Mouse (Mus musculus) myocyte (in vitro differentiated cells): Measurements from ENCODE around the gene Zfp354c.

Experiments
- MAX ChIP-seq: IDR thresholded peaks from one replicate; pipeline ENCODE4 v1.6.1; 2011; ENCODE audit warnings: low read depth, mild to moderate bottlenecking, control low read depth
- MYOG ChIP-seq, 3 experiments: IDR thresholded peaks; one replicate each; pipeline ENCODE4 v1.6.1; 2011; ENCODE audit warnings: control low read depth in 2 of 3, low read depth in 2 of 3, mild to moderate bottlenecking in 2 of 3; ENCODE audit not compliant: insufficient read length in 2 of 3, control insufficient read depth in 1 of 3, insufficient read depth in 1 of 3
- POLR2A ChIP-seq: IDR thresholded peaks from one replicate; pipeline ENCODE4 v1.6.1; 2011; ENCODE audit warnings: low read depth, mild to moderate bottlenecking, control low read depth, moderate library complexity; ENCODE audit not compliant: insufficient read length
- POLR2AphosphoS2 ChIP-seq: IDR thresholded peaks from one replicate; pipeline ENCODE4 v1.6.1; 2011; ENCODE audit warnings: low read depth, control low read depth; ENCODE audit not compliant: insufficient read length
- USF1 ChIP-seq: IDR thresholded peaks from one replicate; pipeline ENCODE4 v1.6.1; 2011; ENCODE audit warnings: low read depth, mild to moderate bottlenecking, control low read depth, moderate library complexity

GRCm38 (mm10) chr11:50850989-50851601 lies 23.6 kb upstream of the Zfp354c start:
- TF ChIP-seq POLR2A (no peak), USF1 (no peak), MAX (no peak), MYOG (IDR thresholded peaks at IDR 0.05; ENCODE audit: control insufficient read depth in 1 of 3, insufficient read depth in 1 of 3, insufficient read length in 2 of 3, low read depth in 2 of 3) (peak in 1 of 3 experiments; percentile 1), POLR2AphosphoS2 (no peak)
